Mouse (Mus musculus): ENCODE data around the gene Prps1.

DNA sequence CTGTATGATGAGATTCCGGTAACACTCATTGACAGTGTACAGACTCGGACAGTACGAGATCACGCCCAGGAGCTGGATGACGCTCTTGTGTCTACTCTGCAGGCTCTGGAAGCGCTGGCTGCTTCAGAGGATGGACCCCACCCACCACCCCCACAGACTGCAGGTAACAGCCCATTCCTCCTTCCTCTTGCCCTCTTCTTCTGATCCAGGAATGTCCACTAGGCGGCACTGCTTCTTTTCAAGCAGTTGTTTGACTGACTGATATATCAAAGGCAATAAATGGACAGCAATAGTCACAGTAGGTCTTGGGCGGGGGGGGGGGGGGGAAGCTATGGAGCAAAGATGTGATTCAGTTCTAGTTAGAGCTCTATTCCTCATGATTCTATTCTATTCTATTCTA is 28.2 kb upstream of the Prps1 start:
- TF ChIP-seq POLR2A (IDR thresholded peaks at IDR 0.05; ENCODE audit: extremely low read depth, insufficient read depth, low read length): no peak
- peak; percentile 31 for TF ChIP-seq CTCF (IDR thresholded peaks at IDR 0.05; ENCODE audit: low read depth, low read length)

All from liver, adult 2 months (tissue).